Mouse (Mus musculus) bone marrow, adult 2 months (tissue): ENCODE results near the gene Rpl9.

Experiments used
- CTCF ChIP-seq: fragments of 200-500 bp; IDR thresholded peaks from 2 replicates; pipeline ENCODE4 v1.5.1; 2011; ENCODE audit warnings: low read length, control low read depth; ENCODE audit not compliant: control insufficient read depth, insufficient read depth
- POLR2A ChIP-seq: fragments of 200-500 bp; IDR thresholded peaks from 2 replicates; pipeline ENCODE4 v1.6.1; 2011; ENCODE audit warnings: low read depth, mild to moderate bottlenecking, control low read depth, low read length, borderline replicate concordance; ENCODE audit not compliant: control insufficient read depth

DNA sequence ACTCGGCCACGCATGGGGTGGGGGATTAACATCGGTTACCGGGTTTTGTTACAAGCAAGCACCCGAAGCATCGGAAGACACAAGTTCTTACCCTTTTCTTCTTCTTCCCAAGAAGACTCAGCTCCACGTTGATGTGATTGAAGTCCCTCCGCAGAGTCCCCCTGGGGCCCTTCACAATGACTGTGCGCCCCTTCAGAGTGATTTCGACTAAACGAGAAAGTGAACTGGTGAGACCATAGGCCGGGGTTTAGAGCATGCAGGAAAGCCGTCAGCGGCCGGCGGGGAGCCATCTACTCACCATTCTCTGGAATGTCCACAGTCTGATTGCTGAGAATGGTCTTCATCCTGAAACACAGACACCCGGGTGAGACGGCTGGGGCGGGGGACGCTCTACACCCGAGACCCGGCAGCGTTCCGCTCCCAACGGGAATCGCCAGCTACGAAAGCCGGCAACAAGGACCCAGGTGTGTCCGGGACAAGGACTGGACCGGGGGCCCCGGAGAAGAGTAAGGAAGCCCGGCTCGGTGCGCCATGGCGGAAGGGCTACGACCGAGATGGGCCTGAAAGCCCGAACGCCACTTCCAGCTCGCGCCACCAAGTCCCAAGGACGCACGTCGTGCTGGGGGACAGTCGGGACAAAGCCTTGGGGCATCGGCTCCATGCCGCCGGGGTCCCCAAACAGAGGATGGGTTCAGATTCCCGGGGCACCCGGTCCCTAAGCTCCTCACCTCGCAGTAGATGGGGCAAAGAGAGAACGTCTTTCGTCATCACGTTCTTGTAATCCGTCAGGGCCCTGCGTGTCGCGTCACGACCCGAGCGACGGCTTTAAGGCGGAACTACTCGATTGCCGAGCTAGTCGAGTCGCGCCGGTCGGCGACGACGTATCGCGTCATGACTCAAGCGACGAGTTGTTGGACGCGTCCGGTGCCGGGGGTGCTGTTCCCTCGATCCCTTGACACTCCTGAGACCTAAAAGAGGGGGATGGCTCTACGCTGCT lies at the start of gene Rpl9, which contains the start of gene Lias:
- TF ChIP-seq POLR2A (peak; percentile 81), CTCF (no peak)
